Mouse (Mus musculus): ENCODE measurements around the gene Sfta2. TPM values are rescaled to one million over a fixed set of nuclear protein-coding genes. Genes with fewer than 3 reads are reported as not detected.

Gene Sfta2
- polyA plus RNA-seq, 1 experiment from 2014 or later: not detected

- Histone ChIP-seq H3K27me3 (peaks cover 35% of the 10 kb centered on the region; the same call in 1 of the 2 replicates), H3K27ac (no peak within 1 kb of the TSS), H3K36me3 (no peaks in the 10 kb centered on the region), H3K4me2 (no peak within 1 kb of the TSS), H3K9me3 (replicated peaks) (no peaks in the 10 kb centered on the region), H3K9ac (no peak within 1 kb of the TSS), H3K4me3 (replicated peaks) (no peak within 1 kb of the TSS), H3K4me1 (replicated peaks) (no peaks in the 10 kb centered on the region)
- no peak for DNase-seq
- 51% methylated on average over 13 of the region's 13 CpGs for WGBS (ENCODE audit: insufficient replicate concordance)
- no peak for ATAC-seq (ENCODE audit: low read depth)
Observed at GRCm38 (mm10) chr17:35643609-35644236, 42.4 kb downstream of the Sfta2 start, which contains the start of gene Mucl3. Mucl3 (minus strand) TSS chr17:35643695.

GRCm38 (mm10) chr17:35649429-35649828, 48.1 kb downstream of the Sfta2 start:
- no peak for ATAC-seq (ENCODE audit: low read depth)
- Histone ChIP-seq H3K27me3 (peaks cover 15% of the 10 kb centered on the region), H3K4me1 (replicated peaks) (no peaks in the 10 kb centered on the region), H3K4me3 (replicated peaks) (no peak overlapping the region), H3K9me3 (replicated peaks) (no peaks in the 10 kb centered on the region), H3K9ac (no peak overlapping the region), H3K36me3 (no peaks in the 10 kb centered on the region), H3K27ac (no peak overlapping the region), H3K4me2 (no peak overlapping the region)
- no peak for DNase-seq
- WGBS (ENCODE audit: insufficient replicate concordance): 60% methylated on average over 2 of the region's 2 CpGs

GRCm38 (mm10) chr17:35653086-35653485, 51.7 kb downstream of the Sfta2 start:
- H3K9ac ChIP-seq: no peak overlapping the region
- H3K9me3 ChIP-seq (replicated peaks): no peaks in the 10 kb centered on the region
- no peak overlapping the region for H3K4me2 ChIP-seq
- peaks cover 33% of the 10 kb centered on the region for H3K36me3 ChIP-seq
- WGBS (ENCODE audit: insufficient replicate concordance): 65% methylated on average over 2 of the region's 2 CpGs
- no peaks in the 10 kb centered on the region for H3K4me1 ChIP-seq (replicated peaks)
- H3K27ac ChIP-seq: no peak overlapping the region
- ATAC-seq (ENCODE audit: low read depth) (no peak), DNase-seq (no peak)
- peaks cover 4% of the 10 kb centered on the region; the same call in 1 of the 2 replicates for H3K27me3 ChIP-seq
- no peak overlapping the region for H3K4me3 ChIP-seq (replicated peaks)

- no peaks in the 10 kb centered on the region for H3K9me3 ChIP-seq (replicated peaks)
- DNase-seq: no peak
- ATAC-seq (ENCODE audit: low read depth): no peak
Observed at GRCm38 (mm10) chr17:35665957-35666515, 64.7 kb downstream of the Sfta2 start.

GRCm38 (mm10) chr17:35666851-35667256, 65.5 kb downstream of the Sfta2 start:
- H3K9me3 ChIP-seq (replicated peaks): no peaks in the 10 kb centered on the region
- DNase-seq (no peak), ATAC-seq (ENCODE audit: low read depth) (peak; percentile 29)
- H3K9ac ChIP-seq: peak overlapping the region; percentile 89
- peak overlapping the region; percentile 97 for H3K4me2 ChIP-seq
- peak overlapping the region; percentile 63 for H3K27ac ChIP-seq
- WGBS (ENCODE audit: insufficient replicate concordance): 5% methylated on average over 13 of the region's 13 CpGs
- H3K27me3 ChIP-seq: no peaks in the 10 kb centered on the region
- peaks cover 38% of the 10 kb centered on the region for H3K36me3 ChIP-seq
- peak overlapping the region; percentile 81 for H3K4me3 ChIP-seq (replicated peaks)
- H3K4me1 ChIP-seq (replicated peaks): peaks cover 23% of the 10 kb centered on the region

More at GRCm38 (mm10) chr17:35665957-35666515, 64.7 kb downstream of the Sfta2 start:
- no peak overlapping the region for H3K9ac ChIP-seq
- H3K4me1 ChIP-seq (replicated peaks): peaks cover 23% of the 10 kb centered on the region
- no peak overlapping the region; the same call in 1 of the 2 replicates for H3K27ac ChIP-seq
- 76% methylated on average over 17 of the region's 17 CpGs for WGBS (ENCODE audit: insufficient replicate concordance)
- peak overlapping the region; percentile 97; the same call in 1 of the 2 replicates for H3K4me2 ChIP-seq
- H3K27me3 ChIP-seq: no peaks in the 10 kb centered on the region
- no peak overlapping the region for H3K4me3 ChIP-seq (replicated peaks)
- peaks cover 43% of the 10 kb centered on the region for H3K36me3 ChIP-seq

- H3K36me3 ChIP-seq: peaks cover 35% of the 10 kb centered on the region
- peak; percentile 92 for DNase-seq
- WGBS (ENCODE audit: insufficient replicate concordance): under 1% methylated on average over 61 of the region's 61 CpGs
Observed at GRCm38 (mm10) chr17:35667334-35668065, 66.2 kb downstream of the Sfta2 start, which contains the start of gene Vars2. Vars2 (minus strand) TSS chr17:35667592.

GRCm38 (mm10) chr17:35669731-35670130, 68.4 kb downstream of the Sfta2 start:
- Histone ChIP-seq H3K4me2 (no peak overlapping the region), H3K4me3 (replicated peaks) (no peak overlapping the region), H3K9ac (no peak overlapping the region), H3K27me3 (no peaks in the 10 kb centered on the region), H3K27ac (no peak overlapping the region), H3K4me1 (replicated peaks) (peaks cover 42% of the 10 kb centered on the region), H3K9me3 (replicated peaks) (no peaks in the 10 kb centered on the region), H3K36me3 (peaks cover 18% of the 10 kb centered on the region; the same call in 1 of the 2 replicates)
- DNase-seq (no peak), ATAC-seq (ENCODE audit: low read depth) (no peak)
- WGBS (ENCODE audit: insufficient replicate concordance): 83% methylated on average over 9 of the region's 9 CpGs

More at GRCm38 (mm10) chr17:35667334-35668065, 66.2 kb downstream of the Sfta2 start, which contains the start of gene Vars2:
- H3K9me3 ChIP-seq (replicated peaks): no peaks in the 10 kb centered on the region
- H3K4me1 ChIP-seq (replicated peaks): peaks cover 28% of the 10 kb centered on the region
- H3K4me3 ChIP-seq (replicated peaks): peak within 1 kb of the TSS; percentile 81
- peak within 1 kb of the TSS; percentile 89 for H3K9ac ChIP-seq
- ATAC-seq (ENCODE audit: low read depth): peak; percentile 84
- no peaks in the 10 kb centered on the region for H3K27me3 ChIP-seq
- H3K4me2 ChIP-seq: peak within 1 kb of the TSS; percentile 97
- peak within 1 kb of the TSS; percentile 69 for H3K27ac ChIP-seq

- H3K27me3 ChIP-seq: no peaks in the 10 kb centered on the region
- 88% methylated on average over 6 of the region's 6 CpGs for WGBS (ENCODE audit: insufficient replicate concordance)
- ATAC-seq (ENCODE audit: low read depth): no peak
- no peaks in the 10 kb centered on the region for H3K9me3 ChIP-seq (replicated peaks)
- H3K36me3 ChIP-seq: peaks cover 14% of the 10 kb centered on the region; the same call in 1 of the 2 replicates
- H3K4me3 ChIP-seq (replicated peaks): no peak overlapping the region
- no peak overlapping the region for H3K27ac ChIP-seq
- H3K9ac ChIP-seq: no peak overlapping the region; the same call in 1 of the 2 replicates
- H3K4me2 ChIP-seq: no peak overlapping the region
- DNase-seq: no peak
- H3K4me1 ChIP-seq (replicated peaks): peaks cover 32% of the 10 kb centered on the region
Observed at GRCm38 (mm10) chr17:35671846-35672245, 70.5 kb downstream of the Sfta2 start.

GRCm38 (mm10) chr17:35672527-35672926, 71.2 kb downstream of the Sfta2 start:
- Histone ChIP-seq H3K36me3 (peaks cover 14% of the 10 kb centered on the region; the same call in 1 of the 2 replicates), H3K9me3 (replicated peaks) (no peaks in the 10 kb centered on the region), H3K9ac (peak overlapping the region; percentile 83), H3K4me3 (replicated peaks) (peak overlapping the region; percentile 78; the same call in 1 of the 2 replicates), H3K27me3 (no peaks in the 10 kb centered on the region), H3K27ac (no peak overlapping the region), H3K4me2 (peak overlapping the region; percentile 83), H3K4me1 (replicated peaks) (peaks cover 28% of the 10 kb centered on the region)
- ATAC-seq (ENCODE audit: low read depth): no peak
- WGBS (ENCODE audit: insufficient replicate concordance): 80% methylated on average over 6 of the region's 6 CpGs
- DNase-seq: no peak

GRCm38 (mm10) chr17:35673416-35674035, 72.2 kb downstream of the Sfta2 start, which contains the start of gene Gtf2h4:
Gtf2h4 (minus strand) TSS chr17:35673739.
- Histone ChIP-seq H3K9ac (peak within 1 kb of the TSS; percentile 83), H3K4me3 (replicated peaks) (peak within 1 kb of the TSS; percentile 78), H3K27me3 (no peaks in the 10 kb centered on the region), H3K4me1 (replicated peaks) (peaks cover 19% of the 10 kb centered on the region), H3K36me3 (peaks cover 14% of the 10 kb centered on the region; the same call in 1 of the 2 replicates), H3K9me3 (replicated peaks) (no peaks in the 10 kb centered on the region), H3K4me2 (peak within 1 kb of the TSS; percentile 83), H3K27ac (no peak within 1 kb of the TSS; the same call in 1 of the 2 replicates)
- DNase-seq (peak; percentile 80), ATAC-seq (ENCODE audit: low read depth) (peak; percentile 95)
- 1% methylated on average over 23 of the region's 23 CpGs for whole genome bisulfite sequencing (ENCODE audit: insufficient replicate concordance)

Measured in liver, embryonic 13.5 days (tissue).